Mouse (Mus musculus) thymus, postnatal 14 days (tissue): ENCODE results near the gene Gtpbp3.

Source experiments
- DNase-seq: peaks from one replicate; pipeline ENCODE4 v3.0.0; 2021

Gtpbp3 gene

GRCm38 (mm10) chr8:71537028-71537867 is 49.3 kb downstream of the Gtpbp3 start, which contains the start of gene Bst2:
Gene Bst2, minus strand, starts transcription at chr8:71537456.
- peak; percentile 92 for DNase-seq

- DNase-seq = peak; percentile 93
Measured at GRCm38 (mm10) chr8:71542632-71543343, 54.9 kb downstream of the Gtpbp3 start, which contains the start of gene Mvb12a. Gene Mvb12a, plus strand, starts transcription at chr8:71542922.

- DNase-seq = no peak
Measured at GRCm38 (mm10) chr8:71543755-71544154, 55.9 kb downstream of the Gtpbp3 start.

GRCm38 (mm10) chr8:71545053-71545452 is 57.1 kb downstream of the Gtpbp3 start:
- DNase-seq = no peak

GRCm38 (mm10) chr8:71547590-71547989 is 59.7 kb downstream of the Gtpbp3 start:
- peak; percentile 87 for DNase-seq
